Mouse (Mus musculus): Measurements from ENCODE around the gene Arid5b. TPM values are rescaled to one million over a fixed set of nuclear protein-coding genes. Genes with fewer than 3 reads are reported as not detected.

Gene Arid5b
- total RNA-seq, 2 experiments from 2014 or later = 32.3 to 38.3 TPM

DNA sequence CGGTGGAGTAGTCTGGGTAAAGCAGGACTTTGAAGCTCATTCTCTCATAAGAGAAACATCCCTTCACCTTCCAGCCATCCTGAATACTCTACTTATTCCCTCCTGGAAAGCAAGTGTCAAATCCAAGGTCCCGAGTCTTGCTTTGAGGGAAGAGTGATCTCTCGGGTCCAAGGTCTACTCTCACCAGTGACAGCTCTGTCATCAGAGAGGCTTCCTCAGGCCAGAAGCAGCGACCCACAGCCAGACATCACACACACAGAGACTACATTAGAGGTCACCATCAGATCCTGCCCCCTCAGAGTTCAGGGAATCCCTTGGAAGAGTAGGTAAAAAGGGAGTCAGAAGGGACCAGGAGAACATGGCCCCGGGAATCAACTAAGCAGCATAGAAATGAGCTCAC lies 140.4 kb downstream of the Arid5b start:
- intact Hi-C loops (cut with DNase I) = no loop called here
- DNase-seq (ENCODE audit: extremely low spot score in 1 of 2, low spot score in 2 of 2) = no peak
- Histone ChIP-seq H3K27ac (no peak overlapping the region), H3K4me3 (no peak overlapping the region)
- no peak for TF ChIP-seq CTCF (IDR thresholded peaks at IDR 0.05)

DNA sequence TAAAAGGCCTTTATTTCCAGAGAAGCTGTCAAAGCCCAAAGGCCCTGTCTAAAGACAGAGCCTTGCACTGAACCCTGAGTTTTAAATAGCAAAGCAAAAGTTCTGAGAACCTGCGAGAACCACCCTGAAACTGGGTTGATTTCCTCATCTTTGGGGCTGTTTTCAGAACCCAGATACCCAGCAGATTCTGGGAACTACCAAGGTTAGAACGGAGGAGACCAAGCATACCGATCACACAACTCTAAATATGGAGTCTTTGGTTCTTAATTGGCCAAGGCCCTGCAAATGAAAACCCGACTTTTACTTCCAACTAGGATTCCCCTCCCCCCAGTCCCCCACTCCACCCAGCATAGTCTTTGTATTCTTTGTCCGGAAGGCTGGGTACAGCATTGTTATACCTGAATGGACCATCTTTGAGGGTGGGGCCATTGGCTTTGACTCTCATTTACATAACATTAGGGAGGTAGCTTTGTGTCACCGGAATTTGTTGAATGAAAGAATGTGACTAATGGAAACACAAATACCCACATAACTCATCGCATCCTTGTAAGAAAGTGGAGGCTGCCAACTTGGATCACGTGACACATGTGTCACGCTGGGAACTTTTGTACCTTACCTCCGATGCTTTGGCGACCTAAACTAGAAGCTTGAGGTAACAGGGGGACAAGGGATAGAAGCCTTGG lies 141.2 kb downstream of the Arid5b start:
- no peak for DNase-seq (ENCODE audit: extremely low spot score in 1 of 2, low spot score in 2 of 2)
- Histone ChIP-seq H3K4me3 (no peak overlapping the region), H3K27ac (peak overlapping the region; percentile 85)
- intact Hi-C loops (cut with DNase I) = loop anchor here (2.0 kb wide), 1 partner anchor 28 kb away; no protein-coding TSS in a partner anchor
- TF ChIP-seq CTCF (IDR thresholded peaks at IDR 0.05) = no peak

- H3K27ac ChIP-seq = peak overlapping the region; percentile 85
- intact Hi-C loops (cut with DNase I) = loop anchor here (2.0 kb wide), 1 partner anchor 28 kb away; no protein-coding TSS in a partner anchor
- no peak for TF ChIP-seq CTCF (IDR thresholded peaks at IDR 0.05)
- DNase-seq (ENCODE audit: extremely low spot score in 1 of 2, low spot score in 2 of 2) = peak; percentile 80 to 81
- peak overlapping the region; percentile 56 for H3K4me3 ChIP-seq
These were observed 142.0 kb downstream of the Arid5b start for GRCm38 (mm10) chr10:68136480-68137083.

DNA sequence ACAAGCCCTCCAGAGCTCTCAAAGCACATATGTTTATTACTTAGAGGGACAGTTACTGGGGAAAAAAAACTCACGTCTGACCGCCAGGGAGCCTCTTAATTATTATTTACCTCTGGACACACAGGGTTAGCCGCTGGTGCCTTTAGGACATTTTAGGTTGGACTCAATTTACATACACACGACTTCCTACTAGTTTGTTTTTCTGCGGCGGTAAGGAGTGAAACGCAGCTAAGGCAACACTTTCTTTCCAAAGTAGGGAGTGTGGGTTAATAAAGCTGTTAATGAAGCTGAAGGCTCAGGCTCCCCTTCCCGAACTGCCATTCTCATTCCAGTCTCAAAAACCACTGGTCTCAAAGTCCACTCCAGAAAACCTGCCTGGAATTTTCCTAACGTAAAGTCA lies 142.5 kb downstream of the Arid5b start:
- TF ChIP-seq CTCF (IDR thresholded peaks at IDR 0.05) = no peak; the same call in 1 of the 2 replicates
- H3K27ac ChIP-seq = peak overlapping the region; percentile 85
- H3K4me3 ChIP-seq = peak overlapping the region; percentile 56
- no peak for DNase-seq (ENCODE audit: extremely low spot score in 1 of 2, low spot score in 2 of 2)
- intact Hi-C loops (cut with DNase I) = loop anchor here (2.0 kb wide), 1 partner anchor 29 kb away; no protein-coding TSS in a partner anchor

- peak overlapping the region; percentile 85; the same call in 1 of the 2 replicates for H3K27ac ChIP-seq
- no peak for DNase-seq (ENCODE audit: extremely low spot score in 1 of 2, low spot score in 2 of 2)
These were observed 143.1 kb downstream of the Arid5b start for GRCm38 (mm10) chr10:68135416-68135815.

DNA sequence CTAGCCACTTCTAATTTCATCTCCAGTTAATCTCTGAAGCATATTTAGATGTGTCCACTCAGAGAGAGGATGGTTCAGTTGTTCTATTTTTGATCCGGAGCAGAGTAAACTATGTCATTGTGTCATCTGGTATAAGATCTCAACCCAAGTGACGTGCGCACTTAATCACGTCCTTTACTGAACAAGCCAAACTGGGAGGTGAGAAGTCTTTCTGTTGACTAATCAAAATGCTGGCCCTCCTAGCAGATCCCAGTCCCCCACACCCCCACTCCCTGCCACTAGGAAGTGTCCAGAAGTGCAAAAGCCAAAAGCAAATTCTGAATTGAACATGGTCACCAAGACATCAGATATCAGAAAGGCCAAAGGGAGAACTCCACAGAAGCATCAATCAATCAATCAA lies 144.0 kb downstream of the Arid5b start:
- Histone ChIP-seq H3K27ac (peak overlapping the region; percentile 85; the same call in 1 of the 2 replicates), H3K4me3 (peak overlapping the region; percentile 56)
- intact Hi-C loops (cut with DNase I) = no loop called here
- no peak for TF ChIP-seq CTCF (IDR thresholded peaks at IDR 0.05)
- no peak for DNase-seq (ENCODE audit: extremely low spot score in 1 of 2, low spot score in 2 of 2)

More at GRCm38 (mm10) chr10:68135416-68135815, 143.1 kb downstream of the Arid5b start:
- intact Hi-C loops (cut with DNase I) = no loop called here
- H3K4me3 ChIP-seq = peak overlapping the region; percentile 56
- TF ChIP-seq CTCF (IDR thresholded peaks at IDR 0.05) = no peak

DNA sequence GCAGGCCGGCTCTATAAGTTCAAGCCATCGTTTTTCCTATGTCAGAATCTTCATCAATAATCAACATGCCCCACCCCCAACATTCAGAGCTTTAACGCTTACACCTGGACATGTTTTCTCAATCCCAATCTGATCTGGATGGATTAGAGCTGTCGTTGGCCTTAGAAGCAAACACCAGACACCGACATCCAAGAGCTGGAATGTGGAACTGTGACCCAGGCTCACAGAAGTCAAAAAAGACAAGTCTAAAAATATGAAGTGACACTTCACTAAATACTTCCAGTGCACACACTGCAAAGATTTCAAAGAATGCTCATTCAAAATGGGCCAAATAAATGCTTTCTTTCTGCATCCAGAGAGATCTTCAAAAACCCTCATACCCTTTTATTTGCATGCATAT lies 144.5 kb downstream of the Arid5b start:
- intact Hi-C loops (cut with DNase I) = no loop called here

DNA sequence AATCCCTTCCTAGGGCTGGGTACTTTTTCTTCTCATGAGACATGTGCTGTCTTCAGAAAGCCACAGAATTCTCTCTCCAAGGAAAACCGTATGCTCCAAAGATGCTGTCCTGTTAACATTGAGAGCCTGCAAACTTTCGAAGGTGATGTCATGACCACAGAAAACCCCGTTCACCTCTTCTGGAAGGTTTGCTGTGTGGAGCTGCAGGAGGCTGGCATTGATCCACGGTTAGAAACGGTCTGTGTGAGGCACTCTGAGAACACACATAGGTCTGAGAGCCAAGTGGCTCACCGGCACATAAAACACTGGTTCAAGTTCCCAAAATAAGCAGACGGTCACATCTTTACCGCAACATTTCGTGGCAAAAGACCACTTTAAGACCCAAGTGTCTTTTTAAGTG lies 145.9 kb downstream of the Arid5b start:
- intact Hi-C loops (cut with DNase I) = no loop called here

More for the DNA sequence above, 144.5 kb downstream of the Arid5b start:
- Histone ChIP-seq H3K27ac (no peak overlapping the region), H3K4me3 (no peak overlapping the region)
- no peak for DNase-seq (ENCODE audit: extremely low spot score in 1 of 2, low spot score in 2 of 2)
- no peak for TF ChIP-seq CTCF (IDR thresholded peaks at IDR 0.05)

DNA sequence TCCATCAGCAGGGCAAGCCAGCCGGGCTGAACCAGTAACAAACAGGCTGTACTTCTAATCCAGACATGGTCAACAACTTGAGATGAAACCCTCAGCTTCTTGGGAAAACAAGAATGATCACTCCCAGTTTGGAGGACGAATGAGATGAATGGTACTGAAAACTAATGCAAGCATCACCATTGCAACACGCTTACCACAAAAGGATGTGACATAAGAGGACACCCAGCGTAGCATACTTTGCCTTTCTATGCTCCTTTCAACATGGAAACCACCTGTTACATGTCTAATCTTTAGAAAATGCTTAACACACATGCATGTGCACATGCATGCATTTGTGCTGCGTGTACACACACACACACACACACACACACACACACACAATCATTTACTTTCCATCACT lies 146.4 kb downstream of the Arid5b start:
- H3K4me3 ChIP-seq = no peak overlapping the region
- intact Hi-C loops (cut with DNase I) = no loop called here
- DNase-seq (ENCODE audit: extremely low spot score in 1 of 2, low spot score in 2 of 2) = no peak
- no peak for TF ChIP-seq CTCF (IDR thresholded peaks at IDR 0.05)
- H3K27ac ChIP-seq = no peak overlapping the region

More for the DNA sequence above, 145.9 kb downstream of the Arid5b start:
- Histone ChIP-seq H3K27ac (no peak overlapping the region), H3K4me3 (no peak overlapping the region)
- no peak for DNase-seq (ENCODE audit: extremely low spot score in 1 of 2, low spot score in 2 of 2)
- no peak for TF ChIP-seq CTCF (IDR thresholded peaks at IDR 0.05)

- no peak for DNase-seq (ENCODE audit: extremely low spot score in 1 of 2, low spot score in 2 of 2)
These were observed 148.9 kb downstream of the Arid5b start for GRCm38 (mm10) chr10:68129651-68130050.

GRCm38 (mm10) chr10:68129009-68129408 lies 149.5 kb downstream of the Arid5b start:
- intact Hi-C loops (cut with DNase I) = no loop called here
- H3K27ac ChIP-seq = peak overlapping the region; percentile 44
- TF ChIP-seq CTCF (IDR thresholded peaks at IDR 0.05) = no peak
- DNase-seq (ENCODE audit: extremely low spot score in 1 of 2, low spot score in 2 of 2) = no peak
- H3K4me3 ChIP-seq = no peak overlapping the region

More at GRCm38 (mm10) chr10:68129651-68130050, 148.9 kb downstream of the Arid5b start:
- intact Hi-C loops (cut with DNase I) = no loop called here
- no peak for TF ChIP-seq CTCF (IDR thresholded peaks at IDR 0.05)
- no peak overlapping the region for H3K4me3 ChIP-seq
- H3K27ac ChIP-seq = no peak overlapping the region

DNA sequence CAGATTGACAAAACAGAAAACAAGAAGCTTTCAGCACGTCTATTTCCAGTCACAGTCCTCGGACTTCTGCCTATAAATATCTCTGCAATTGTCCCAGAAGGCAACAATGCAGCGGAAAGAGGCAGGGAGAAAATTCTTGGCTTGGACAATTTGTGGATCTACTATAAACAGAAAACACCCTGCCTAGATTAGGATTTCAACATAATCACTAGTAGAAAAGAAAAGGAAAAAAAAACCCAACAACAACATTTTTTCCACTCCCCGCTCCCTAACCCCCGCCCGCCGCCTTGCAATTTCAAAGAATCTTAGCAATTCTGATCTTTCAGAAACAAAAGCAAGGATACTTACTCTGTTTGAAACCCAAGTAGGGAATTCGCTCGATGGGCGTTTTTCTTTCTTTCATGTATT lies 150.1 kb downstream of the Arid5b start:
- intact Hi-C loops (cut with DNase I) = no loop called here
- no peak for TF ChIP-seq CTCF (IDR thresholded peaks at IDR 0.05)
- Histone ChIP-seq H3K27ac (peak overlapping the region; percentile 45), H3K4me3 (no peak overlapping the region)
- DNase-seq (ENCODE audit: extremely low spot score in 1 of 2, low spot score in 2 of 2) = no peak
